Mouse (Mus musculus): Measurements from ENCODE around the gene Rptor. TPM values are rescaled to one million over a fixed set of nuclear protein-coding genes. Genes with fewer than 3 reads are reported as not detected.

Rptor gene
- total RNA-seq, 2 experiments from 2014 or later, result 50.2 to 61.3 TPM

- no peak for DNase-seq (ENCODE audit: low spot score in 2 of 2)
Observed at GRCm38 (mm10) chr11:119603527-119603905, 811 bp downstream of the Rptor start.

DNA sequence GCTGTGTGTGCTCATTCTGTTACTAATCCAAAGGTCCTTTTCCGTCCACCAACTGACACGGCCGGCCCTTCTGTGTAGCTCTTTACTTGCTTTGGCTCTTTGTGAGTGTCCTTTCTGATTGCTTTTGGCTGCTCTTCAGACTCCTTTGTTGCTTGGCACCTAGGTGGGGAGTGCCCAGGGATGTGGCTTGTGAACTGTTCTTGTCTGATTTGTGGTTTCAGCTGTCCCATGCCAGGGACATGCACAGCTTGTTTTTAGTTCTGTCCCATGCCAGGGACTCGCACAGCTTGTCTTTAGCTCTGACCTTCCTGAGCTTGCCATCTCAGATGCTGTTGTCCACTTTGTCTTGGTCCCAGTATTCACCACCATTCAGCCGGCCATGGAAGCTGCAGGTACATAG, 4.8 kb downstream of the Rptor start:
- no peak for DNase-seq (ENCODE audit: low spot score in 2 of 2)

GRCm38 (mm10) chr11:119611496-119611895, 8.8 kb downstream of the Rptor start:
- no peak for DNase-seq (ENCODE audit: low spot score in 2 of 2)

DNA sequence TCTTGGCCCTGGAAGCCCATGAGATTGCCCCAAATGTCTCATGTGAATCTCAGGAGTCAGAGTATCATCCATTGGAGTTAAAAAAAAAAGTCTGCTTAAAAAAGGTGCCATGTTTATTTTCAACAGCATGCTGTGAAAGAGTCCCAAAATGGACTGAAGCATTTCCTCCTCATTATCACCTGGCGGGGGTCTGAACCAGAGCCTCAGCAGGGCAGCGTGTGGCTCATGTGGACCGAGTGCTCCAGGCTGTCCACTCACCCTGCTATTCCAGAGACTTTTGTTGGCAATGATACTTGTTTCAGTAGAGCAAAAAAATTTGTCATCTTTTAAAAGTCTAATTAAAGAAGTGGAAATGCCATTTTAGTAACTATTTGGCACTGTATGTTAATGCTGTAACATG, 9.5 kb downstream of the Rptor start:
- DNase-seq (ENCODE audit: low spot score in 2 of 2), result no peak

DNA sequence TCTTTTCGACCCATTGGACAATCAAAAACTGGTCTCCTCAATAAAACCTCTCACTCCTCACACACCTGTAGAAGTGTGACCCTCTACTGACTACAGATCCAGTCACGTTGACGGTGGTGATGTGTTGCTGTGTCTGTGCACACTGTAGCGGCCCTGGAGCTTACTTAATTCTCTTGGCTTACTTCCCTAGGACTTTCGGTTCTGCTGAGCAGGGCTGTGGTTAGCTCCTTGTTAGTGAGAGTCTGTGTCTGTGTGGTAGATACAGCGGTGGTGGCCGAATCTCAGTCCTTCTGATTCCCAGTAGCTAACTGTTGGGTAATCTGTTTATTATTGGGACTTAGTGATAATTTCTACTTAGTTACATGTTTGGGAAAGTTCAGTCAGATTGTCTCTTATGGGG, 12.4 kb downstream of the Rptor start:
- DNase-seq (ENCODE audit: low spot score in 2 of 2), result no peak

DNA sequence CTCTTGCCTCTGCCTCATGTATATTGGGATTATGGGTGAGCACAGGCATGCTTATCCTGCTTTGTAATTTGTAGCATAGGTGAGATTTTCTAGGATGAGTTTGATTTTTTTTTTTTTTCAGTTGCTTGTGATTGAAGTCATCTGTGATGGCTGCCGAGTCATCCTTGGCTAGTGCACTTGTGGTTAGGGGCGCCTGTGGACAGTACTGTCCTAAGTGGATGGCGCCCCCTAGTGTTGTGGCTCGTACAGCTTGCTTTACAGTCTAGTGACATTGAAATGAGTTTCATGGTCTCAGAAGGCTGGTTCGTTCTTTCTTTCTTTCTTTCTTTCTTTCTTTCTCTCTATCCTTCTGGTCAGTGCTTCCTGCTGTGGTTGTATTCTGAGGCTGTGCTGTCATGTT, 16.1 kb downstream of the Rptor start:
- DNase-seq (ENCODE audit: low spot score in 2 of 2), result peak; percentile 56 to 65

- no peak for DNase-seq (ENCODE audit: low spot score in 2 of 2)
Observed at GRCm38 (mm10) chr11:119621266-119621665, 18.6 kb downstream of the Rptor start.

DNA sequence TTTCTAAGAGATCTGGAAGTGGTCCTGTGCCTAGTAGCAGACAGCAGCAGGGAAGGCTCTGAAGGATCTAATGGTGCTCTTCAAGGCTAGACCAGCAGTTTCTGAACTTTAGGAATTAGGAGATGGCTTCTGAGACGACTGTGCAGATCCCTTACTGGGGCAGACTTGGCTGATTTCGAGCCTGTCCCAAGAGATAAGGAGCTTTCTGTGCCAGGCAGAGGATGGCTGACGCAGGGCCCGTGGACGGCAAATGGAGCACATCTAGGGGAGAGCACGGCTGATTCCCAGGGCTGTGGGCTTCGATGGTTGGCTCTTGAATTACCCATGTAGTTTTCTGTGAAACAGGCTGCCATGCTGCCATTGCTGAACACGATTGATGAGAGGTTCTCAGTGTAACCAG, 21.1 kb downstream of the Rptor start:
- DNase-seq (ENCODE audit: low spot score in 2 of 2), result no peak

GRCm38 (mm10) chr11:119624401-119624800, 21.7 kb downstream of the Rptor start:
- DNase-seq (ENCODE audit: low spot score in 2 of 2), result no peak

GRCm38 (mm10) chr11:119624955-119625354, 22.2 kb downstream of the Rptor start:
- DNase-seq (ENCODE audit: low spot score in 2 of 2), result no peak

DNA sequence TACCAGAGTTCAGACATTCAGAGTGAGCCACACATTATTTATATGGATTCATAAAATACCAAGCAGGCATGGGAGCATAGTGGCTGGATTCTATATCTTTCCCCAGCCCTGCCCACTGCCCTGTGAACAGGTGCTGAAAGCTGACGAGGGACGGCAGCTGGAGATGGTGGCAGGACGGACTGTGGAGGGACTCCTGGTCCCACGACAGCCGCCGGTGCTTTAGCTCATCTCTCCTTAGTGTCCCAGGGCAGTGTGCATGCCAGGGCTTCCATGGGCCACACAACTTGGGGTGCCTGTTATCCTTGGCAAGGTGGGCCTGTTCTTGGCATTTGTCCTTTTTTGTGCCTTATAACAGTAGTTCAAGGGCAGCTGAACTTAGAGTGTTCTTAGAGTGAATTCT, 22.8 kb downstream of the Rptor start:
- no peak for DNase-seq (ENCODE audit: low spot score in 2 of 2)

GRCm38 (mm10) chr11:119625943-119626342, 23.2 kb downstream of the Rptor start:
- no peak for DNase-seq (ENCODE audit: low spot score in 2 of 2)

GRCm38 (mm10) chr11:119627243-119627642, 24.5 kb downstream of the Rptor start:
- DNase-seq (ENCODE audit: low spot score in 2 of 2), result no peak

DNA sequence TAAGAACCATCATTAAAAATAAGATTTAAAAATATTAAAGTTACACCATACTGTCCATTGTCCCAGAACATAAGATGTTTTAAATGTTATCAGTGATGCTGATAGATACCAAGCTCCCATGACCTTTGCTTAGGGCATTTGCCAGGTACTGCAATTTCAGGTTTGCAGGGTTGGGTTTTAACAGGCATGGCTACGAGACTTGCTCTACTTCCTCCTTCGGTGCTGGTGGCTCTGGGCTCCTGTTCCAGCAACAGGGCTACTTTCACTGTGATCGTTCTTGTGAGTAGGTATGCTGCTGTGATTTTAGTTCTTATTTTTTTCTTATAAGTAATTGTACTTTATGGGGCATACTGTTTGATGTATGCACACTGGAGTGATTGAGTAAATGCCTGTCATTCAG, 26.4 kb downstream of the Rptor start:
- DNase-seq (ENCODE audit: low spot score in 2 of 2), result no peak

- no peak for DNase-seq (ENCODE audit: low spot score in 2 of 2)
Observed at GRCm38 (mm10) chr11:119630329-119630728, 27.6 kb downstream of the Rptor start.

DNA sequence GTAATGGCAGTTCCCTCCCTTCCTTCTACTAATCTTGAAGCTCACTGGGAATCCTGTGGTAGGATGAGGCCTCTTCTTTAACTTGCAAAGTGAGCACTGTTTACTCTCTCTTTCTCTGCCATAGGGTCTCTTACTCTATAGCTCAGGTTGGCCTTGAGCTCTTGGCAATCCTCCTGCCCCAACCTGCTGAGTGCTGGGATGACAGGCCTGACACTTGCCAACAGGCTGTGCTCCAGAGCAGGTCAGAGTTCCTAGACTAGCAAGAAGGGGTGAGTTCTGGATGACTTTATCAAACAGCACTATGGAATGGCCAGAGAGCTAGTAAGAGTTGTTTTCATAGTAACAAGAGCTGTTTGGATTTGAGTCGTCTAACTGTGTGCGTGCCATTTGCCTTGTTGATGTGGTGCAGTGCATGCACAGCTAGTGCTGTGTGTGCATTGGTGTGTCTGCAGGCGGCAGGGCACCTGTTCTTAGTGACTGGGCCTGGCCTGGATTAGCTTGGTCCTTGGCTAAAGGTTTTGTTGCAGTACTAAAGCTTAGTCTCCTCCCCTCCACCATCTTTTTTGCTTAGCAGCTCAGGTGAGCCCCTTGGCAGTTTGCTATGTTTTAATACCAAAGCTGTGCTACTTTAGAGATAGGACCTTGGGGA, 28.6 kb downstream of the Rptor start:
- DNase-seq (ENCODE audit: low spot score in 2 of 2), result no peak

DNA sequence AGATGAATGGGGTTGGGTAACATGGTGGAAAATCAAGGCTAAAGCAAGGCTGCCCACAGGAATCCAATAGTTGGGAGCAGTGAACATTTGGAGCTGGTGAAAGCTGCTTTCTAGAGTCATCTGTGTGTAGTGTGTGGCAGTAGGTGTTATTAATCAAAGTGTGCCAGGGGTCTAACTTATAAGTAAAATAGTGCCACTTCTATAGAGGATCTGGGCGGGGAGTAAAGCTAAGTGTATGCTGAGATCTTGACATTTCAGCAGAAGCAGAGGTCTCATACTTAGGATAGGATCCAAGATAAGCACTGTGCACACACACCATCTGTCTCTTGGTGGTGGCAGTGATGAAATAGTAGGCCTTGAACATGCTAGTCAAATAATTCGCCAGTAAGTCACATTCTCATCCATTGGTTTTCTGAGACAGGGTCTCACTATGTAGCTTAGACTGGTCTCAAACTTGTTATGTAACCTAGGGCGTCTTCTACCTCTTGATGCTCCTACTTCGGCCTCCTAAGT, 33.7 kb downstream of the Rptor start:
- DNase-seq (ENCODE audit: low spot score in 2 of 2), result no peak

- no peak for DNase-seq (ENCODE audit: low spot score in 2 of 2)
Observed at GRCm38 (mm10) chr11:119637519-119637918, 34.8 kb downstream of the Rptor start.

- DNase-seq (ENCODE audit: low spot score in 2 of 2), result no peak
Observed at GRCm38 (mm10) chr11:119640491-119640890, 37.8 kb downstream of the Rptor start.

GRCm38 (mm10) chr11:119641831-119642381, 39.2 kb downstream of the Rptor start:
- DNase-seq (ENCODE audit: low spot score in 2 of 2), result no peak

- DNase-seq (ENCODE audit: low spot score in 2 of 2), result no peak
Observed at GRCm38 (mm10) chr11:119643347-119643746, 40.6 kb downstream of the Rptor start.

DNA sequence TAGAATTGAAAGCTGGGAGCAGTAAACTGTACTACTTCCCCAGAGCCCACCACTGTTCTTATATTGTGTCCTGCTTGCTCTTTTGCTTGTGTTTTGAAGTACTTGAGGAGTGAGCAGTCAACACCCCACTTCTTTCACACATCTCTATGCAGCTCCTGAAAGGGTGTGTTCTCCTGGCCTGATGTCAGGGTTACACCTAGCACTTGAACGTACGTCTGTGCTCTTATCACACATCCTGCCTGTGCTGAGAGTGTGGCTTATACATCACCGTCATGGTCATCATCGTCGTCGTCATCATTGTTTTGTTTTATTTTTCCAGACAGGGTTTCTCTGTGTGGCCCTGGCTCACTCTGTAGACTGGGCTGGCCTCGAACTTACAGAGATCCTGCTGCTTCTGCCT, 41.4 kb downstream of the Rptor start:
- no peak for DNase-seq (ENCODE audit: low spot score in 2 of 2)
